Mouse (Mus musculus) mesoderm, embryonic 11.5 days (tissue): Measurements from ENCODE around the gene Cavin3.
A peak's percentile ranks its signal among the peaks of the same experiment; 100 is the strongest.

Source experiments
- DNase-seq: peaks from one replicate; pipeline ENCODE4 v3.0.0-alpha.2; 2012; ENCODE audit warnings: low read depth, low spot score

Cavin3 gene

GRCm38 (mm10) chr7:105481505-105482411 lies at the start of gene Cavin3:
Gene Cavin3 (minus strand): TSS chr7:105482300.
- peak; percentile 63 for DNase-seq

GRCm38 (mm10) chr7:105528094-105528493 lies 46.0 kb upstream of the Cavin3 start:
- DNase-seq, result no peak

- DNase-seq, result peak; percentile 41
Measured at GRCm38 (mm10) chr7:105527306-105527937, 45.3 kb upstream of the Cavin3 start.

- DNase-seq, result no peak
Measured at GRCm38 (mm10) chr7:105524222-105524621, 42.1 kb upstream of the Cavin3 start.

- no peak for DNase-seq
Measured at GRCm38 (mm10) chr7:105520201-105520600, 38.1 kb upstream of the Cavin3 start.

GRCm38 (mm10) chr7:105519771-105520170 lies 37.7 kb upstream of the Cavin3 start:
- DNase-seq, result no peak

- no peak for DNase-seq
Measured at GRCm38 (mm10) chr7:105519336-105519735, 37.2 kb upstream of the Cavin3 start.

GRCm38 (mm10) chr7:105516669-105517360 lies 34.7 kb upstream of the Cavin3 start:
- no peak for DNase-seq

DNA sequence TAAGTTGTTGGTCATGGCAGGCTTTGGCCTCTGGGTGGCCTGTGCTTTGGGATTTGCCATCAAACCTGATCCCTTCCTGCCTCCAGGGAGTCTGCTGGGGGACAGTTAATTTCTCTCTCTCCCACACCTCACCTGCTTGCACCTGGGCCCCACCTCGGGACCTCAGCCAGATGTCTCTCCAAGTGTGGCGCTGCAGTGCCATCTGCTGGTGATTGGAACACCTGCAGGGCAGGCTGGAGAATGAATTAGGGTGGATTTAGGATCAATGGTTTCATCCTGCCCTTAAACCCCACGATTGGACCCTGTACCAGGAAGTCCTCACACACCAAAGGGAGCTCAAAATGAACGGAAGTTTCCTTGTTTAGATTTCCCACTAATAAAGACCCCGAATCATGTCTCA lies 33.1 kb upstream of the Cavin3 start:
- peak; percentile 73 for DNase-seq

DNA sequence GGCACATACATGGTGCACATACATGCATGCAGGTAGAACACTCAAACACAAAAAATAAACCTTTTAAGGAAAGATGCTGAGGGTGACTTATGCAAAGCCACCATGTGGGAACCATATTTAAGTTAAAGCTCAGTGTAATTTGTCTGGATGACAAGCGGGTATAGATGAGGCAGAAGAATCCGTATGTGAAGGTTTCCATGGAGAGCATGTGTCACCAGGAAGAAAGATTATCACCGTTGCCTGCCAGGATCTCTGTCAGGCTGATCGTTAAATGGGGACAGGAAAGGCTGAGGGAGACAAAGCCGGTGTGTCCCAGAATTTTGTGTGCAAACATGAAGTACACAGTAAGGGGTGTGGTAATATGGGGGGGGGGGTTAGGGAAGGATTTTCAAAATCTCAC lies 32.5 kb upstream of the Cavin3 start:
- peak; percentile 11 for DNase-seq

- no peak for DNase-seq
Measured at GRCm38 (mm10) chr7:105513845-105514291, 31.8 kb upstream of the Cavin3 start.

GRCm38 (mm10) chr7:105510143-105510542 lies 28.0 kb upstream of the Cavin3 start:
- no peak for DNase-seq

DNA sequence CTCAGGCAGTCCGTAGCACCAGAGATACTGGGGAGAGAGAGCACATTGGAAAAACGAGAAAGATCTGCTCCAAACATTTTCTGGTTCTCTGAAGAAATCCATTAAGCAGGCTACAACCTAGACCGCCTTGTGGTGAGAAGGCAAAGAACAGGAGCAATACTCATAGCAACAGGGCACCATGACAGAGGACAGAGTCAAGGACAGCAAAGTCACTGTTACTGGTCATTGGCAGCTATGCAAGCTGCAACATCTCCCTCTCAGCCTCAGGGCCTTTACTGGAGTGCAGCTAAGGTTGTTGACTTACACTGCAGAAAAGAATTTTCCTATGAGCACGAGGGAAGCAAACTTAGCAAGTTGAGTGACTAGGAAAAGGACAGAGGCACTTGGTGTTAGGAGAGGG lies 25.2 kb upstream of the Cavin3 start:
- no peak for DNase-seq

GRCm38 (mm10) chr7:105501984-105502383 lies 19.9 kb upstream of the Cavin3 start:
- no peak for DNase-seq

GRCm38 (mm10) chr7:105499676-105500075 lies 17.6 kb upstream of the Cavin3 start:
- DNase-seq, result no peak

DNA sequence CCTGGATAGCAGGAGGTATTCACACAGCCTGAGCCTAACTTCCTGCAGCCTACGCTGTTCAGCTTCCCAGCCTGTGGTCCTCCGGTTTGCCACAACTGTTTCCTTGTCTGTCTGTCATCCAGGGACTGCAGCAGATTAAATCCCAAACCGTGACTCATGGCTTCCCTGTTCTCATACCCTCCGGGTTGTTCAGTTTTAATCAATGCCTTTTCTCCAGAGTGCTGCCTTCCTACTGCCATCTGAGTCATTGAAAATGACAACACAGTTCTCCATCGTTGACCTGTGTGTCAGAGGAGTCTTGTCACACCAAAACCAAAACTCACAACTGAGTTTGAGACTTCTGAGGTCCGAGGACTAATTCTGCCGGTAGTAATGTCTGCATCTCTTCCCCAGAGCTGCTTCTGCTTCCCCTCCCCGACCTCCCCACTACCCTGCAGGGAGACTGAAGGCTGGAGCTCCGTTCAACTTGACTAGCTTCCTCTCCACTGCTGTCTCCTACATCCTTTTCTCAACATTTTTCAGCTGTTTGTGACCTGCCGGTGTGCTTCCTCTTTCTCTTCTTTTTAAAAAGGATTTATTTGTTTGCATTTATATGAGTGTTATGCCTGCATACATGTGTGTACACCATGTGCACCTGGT lies 16.9 kb upstream of the Cavin3 start:
- no peak for DNase-seq

DNA sequence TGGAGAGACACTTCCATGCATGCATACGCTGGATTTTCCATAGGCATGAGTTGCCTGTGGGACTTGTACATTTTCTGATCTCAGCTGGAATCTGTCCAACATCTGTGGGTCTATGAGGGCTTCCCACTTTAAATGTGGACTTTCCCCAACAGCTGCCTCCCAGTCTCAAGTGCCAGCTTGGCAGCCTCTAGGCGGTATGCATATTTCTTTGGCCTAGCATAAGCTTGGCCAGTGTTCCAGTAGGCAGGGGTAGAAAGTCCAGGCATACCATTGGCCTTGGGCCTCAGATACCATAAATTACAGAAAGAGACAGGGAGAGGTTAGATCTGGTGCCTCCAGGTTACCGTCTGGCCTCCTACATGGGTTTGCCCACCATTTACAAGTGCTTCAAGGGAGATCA lies 15.8 kb upstream of the Cavin3 start:
- DNase-seq, result no peak

GRCm38 (mm10) chr7:105487104-105487876 lies 5.2 kb upstream of the Cavin3 start:
- DNase-seq, result no peak

GRCm38 (mm10) chr7:105485029-105485428 lies 2.9 kb upstream of the Cavin3 start:
- no peak for DNase-seq

- DNase-seq, result peak; percentile 23
Measured at GRCm38 (mm10) chr7:105482426-105482825, 326 bp upstream of the Cavin3 start.
